Mouse (Mus musculus): Measurements from ENCODE around the gene Shank1.

DNA sequence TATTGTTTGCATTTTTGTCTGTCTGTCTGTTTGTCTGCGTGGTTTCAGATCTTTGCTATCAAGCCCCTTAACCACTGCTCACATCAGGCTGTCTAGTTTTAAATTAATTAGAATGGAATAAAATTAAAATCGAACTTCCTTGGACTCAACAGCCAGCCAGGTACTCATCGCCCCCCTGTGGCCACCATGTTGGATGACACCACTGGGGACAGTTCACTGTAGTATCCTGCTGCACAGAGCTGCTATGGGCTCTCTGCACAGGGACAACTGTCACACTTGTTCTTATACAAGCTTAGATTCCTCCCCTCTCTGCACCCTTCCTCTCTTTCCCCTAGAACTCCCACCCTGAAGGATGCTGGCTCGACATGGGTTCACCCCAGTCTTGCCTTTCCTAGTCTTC lies 7.9 kb downstream of the Shank1 start:
- TF ChIP-seq POLR2AphosphoS5 (IDR thresholded peaks at IDR 0.05; ENCODE audit: insufficient replicate concordance, low read depth, low read length) (no peak), CTCF (IDR thresholded peaks at IDR 0.05; ENCODE audit: low read depth, low read length) (no peak), TAL1 (conservative IDR thresholded peaks at IDR 0.05; ENCODE audit: low read depth, low read length) (no peak), GATA1 (IDR thresholded peaks at IDR 0.05; ENCODE audit: borderline replicate concordance, low read length) (no peak), GATA2 (IDR thresholded peaks at IDR 0.05; ENCODE audit: borderline replicate concordance, low read depth, low read length) (no peak)

Data from G1E (cell line).